Mouse (Mus musculus) hindbrain, embryonic 13.5 days (tissue): ENCODE results near the gene As3mt. TPM values are rescaled to one million over a fixed set of nuclear protein-coding genes. Genes with fewer than 3 reads are reported as not detected.
"Not testable (repeated sequence)": the region's sequence is repeated elsewhere in the genome, so short reads cannot be mapped to it uniquely, and the experiment has no call there.

Experiments used
- ATAC-seq: fragments of 200-750 bp; cut with Nextera tagmentation; 2 replicates; pipeline ENCODE4 v1.8.0; 2017; ENCODE audit warnings: moderate TSS enrichment; ENCODE audit not compliant: low FRiP score
- H3K27ac ChIP-seq: fragments of 300-500 bp; sonication (generic); 2 replicates; pipeline ENCODE4 v1.5.1; 2015; ENCODE audit warnings: inconsistent platforms, mild to moderate bottlenecking, moderate library complexity
- H3K27me3 ChIP-seq: fragments of 300-500 bp; sonication (generic); 2 replicates; pipeline ENCODE4 v1.6.1; 2015; ENCODE audit warnings: mild to moderate bottlenecking, inconsistent platforms
- H3K36me3 ChIP-seq: fragments of 300-500 bp; sonication (generic); 2 replicates; pipeline ENCODE4 v1.6.1; 2015; ENCODE audit warnings: mild to moderate bottlenecking, inconsistent platforms
- H3K4me1 ChIP-seq: fragments of 300-500 bp; sonication (generic); replicated peaks from 2 replicates; pipeline ENCODE4 v1.6.1; 2015; ENCODE audit warnings: inconsistent platforms
- H3K4me2 ChIP-seq: fragments of 300-500 bp; sonication (generic); 2 replicates; pipeline ENCODE4 v1.6.1; 2015; ENCODE audit warnings: inconsistent platforms, mild to moderate bottlenecking, moderate library complexity
- H3K4me3 ChIP-seq: fragments of 300-500 bp; sonication (generic); 2 replicates; pipeline ENCODE4 v1.5.1; 2015; ENCODE audit warnings: mild to moderate bottlenecking, inconsistent platforms
- H3K9ac ChIP-seq: fragments of 300-500 bp; sonication (generic); 2 replicates; pipeline ENCODE4 v1.6.1; 2015; ENCODE audit warnings: mild to moderate bottlenecking, inconsistent platforms
- H3K9me3 ChIP-seq: fragments of 300-500 bp; sonication (generic); 2 replicates; pipeline ENCODE4 v1.6.1; 2016; ENCODE audit warnings: inconsistent platforms
- WGBS: fragments of 180-500 bp; shearing (Covaris S2); methylation state at CpG from one replicate; pipeline ENCODE4 v1.1.7; 2015; 5-methylcytosine and 5-hydroxymethylcytosine counted together
- polyA plus RNA-seq: library from polyadenylated mRNA; unstranded; fragments of >200 nt; fragmentation: Nextera tagmentation; extraction: Ambion mirVana; gene quantifications from 2 replicates; pipeline ENCODE4 v1.2.1, GENCODE M21; 2015

Gene As3mt
- polyA plus RNA-seq, 1 experiment from 2014 or later, result 37.3 TPM

- H3K27me3 ChIP-seq, result no peaks in the 10 kb centered on the region
- no peaks in the 10 kb centered on the region for H3K36me3 ChIP-seq
- H3K27ac ChIP-seq, result no peak overlapping the region
- no peak for ATAC-seq
- no peak overlapping the region for H3K4me3 ChIP-seq
- no peak overlapping the region for H3K4me2 ChIP-seq
- H3K9me3 ChIP-seq, result no peaks in the 10 kb centered on the region
- no peaks in the 10 kb centered on the region for H3K4me1 ChIP-seq
- 75% methylated on average over 5 of the region's 5 CpGs for WGBS
- no peak overlapping the region for H3K9ac ChIP-seq
These were observed 69.1 kb downstream of the As3mt start for GRCm38 (mm10) chr19:46776391-46776790.

GRCm38 (mm10) chr19:46776850-46777249 is 69.6 kb downstream of the As3mt start:
- no peak overlapping the region for H3K4me3 ChIP-seq
- no peaks in the 10 kb centered on the region for H3K4me1 ChIP-seq
- H3K9ac ChIP-seq, result no peak overlapping the region
- no peaks in the 10 kb centered on the region for H3K27me3 ChIP-seq
- H3K4me2 ChIP-seq, result no peak overlapping the region
- H3K27ac ChIP-seq, result no peak overlapping the region
- 89% methylated on average over 3 of the region's 3 CpGs for WGBS
- H3K36me3 ChIP-seq, result no peaks in the 10 kb centered on the region
- ATAC-seq, result no peak
- H3K9me3 ChIP-seq, result no peaks in the 10 kb centered on the region

GRCm38 (mm10) chr19:46777928-46778680 is 70.8 kb downstream of the As3mt start:
- Histone ChIP-seq H3K27ac (no peak overlapping the region), H3K4me2 (no peak overlapping the region), H3K27me3 (no peaks in the 10 kb centered on the region), H3K36me3 (no peaks in the 10 kb centered on the region), H3K9me3 (no peaks in the 10 kb centered on the region), H3K9ac (no peak overlapping the region), H3K4me1 (no peaks in the 10 kb centered on the region), H3K4me3 (no peak overlapping the region)
- no peak for ATAC-seq
- WGBS, result 70% methylated on average over 12 of the region's 12 CpGs

- H3K9ac ChIP-seq, H3K4me3 ChIP-seq, H3K27ac ChIP-seq, H3K9me3 ChIP-seq, H3K4me2 ChIP-seq, ATAC-seq, H3K27me3 ChIP-seq, H3K4me1 ChIP-seq, H3K36me3 ChIP-seq: not testable (repeated sequence)
- WGBS, result 85% methylated on average over 1 of the region's 1 CpGs
These were observed 71.9 kb downstream of the As3mt start for GRCm38 (mm10) chr19:46779130-46779529.

- no peak for ATAC-seq
- H3K4me3 ChIP-seq, result no peak overlapping the region
- H3K27me3 ChIP-seq, result no peaks in the 10 kb centered on the region
- H3K36me3 ChIP-seq, result no peaks in the 10 kb centered on the region
- 72% methylated on average over 5 of the region's 5 CpGs for WGBS
- H3K27ac ChIP-seq, result no peak overlapping the region
- H3K4me2 ChIP-seq, result no peak overlapping the region
- H3K9ac ChIP-seq, result no peak overlapping the region
- no peaks in the 10 kb centered on the region for H3K9me3 ChIP-seq
- peaks cover 12% of the 10 kb centered on the region for H3K4me1 ChIP-seq
These were observed 76.8 kb downstream of the As3mt start for GRCm38 (mm10) chr19:46784038-46784437.

GRCm38 (mm10) chr19:46784502-46784901 is 77.2 kb downstream of the As3mt start:
- Histone ChIP-seq H3K27ac (no peak overlapping the region), H3K4me1 (peaks cover 12% of the 10 kb centered on the region), H3K36me3 (no peaks in the 10 kb centered on the region), H3K4me2 (no peak overlapping the region), H3K9ac (no peak overlapping the region), H3K4me3 (no peak overlapping the region), H3K27me3 (no peaks in the 10 kb centered on the region), H3K9me3 (no peaks in the 10 kb centered on the region)
- 91% methylated on average over 6 of the region's 6 CpGs for WGBS
- no peak for ATAC-seq

- H3K4me2 ChIP-seq, result no peak overlapping the region
- H3K9me3 ChIP-seq, result no peaks in the 10 kb centered on the region
- ATAC-seq, result no peak
- WGBS, result 85% methylated on average over 4 of the region's 4 CpGs
- H3K27me3 ChIP-seq, result no peaks in the 10 kb centered on the region
- H3K4me1 ChIP-seq, result peaks cover 12% of the 10 kb centered on the region
- no peak overlapping the region for H3K9ac ChIP-seq
- H3K36me3 ChIP-seq, result no peaks in the 10 kb centered on the region
- H3K27ac ChIP-seq, result no peak overlapping the region
- no peak overlapping the region for H3K4me3 ChIP-seq
These were observed 78.4 kb downstream of the As3mt start for GRCm38 (mm10) chr19:46785633-46786032.

- Histone ChIP-seq H3K9ac (no peak overlapping the region), H3K4me2 (no peak overlapping the region), H3K27me3 (no peaks in the 10 kb centered on the region), H3K4me3 (no peak overlapping the region), H3K27ac (no peak overlapping the region), H3K36me3 (no peaks in the 10 kb centered on the region), H3K4me1 (peaks cover 5% of the 10 kb centered on the region), H3K9me3 (no peaks in the 10 kb centered on the region)
- ATAC-seq, result no peak
- 91% methylated on average over 1 of the region's 1 CpGs for WGBS
These were observed 82.5 kb downstream of the As3mt start for GRCm38 (mm10) chr19:46789782-46790181.

Other genes starting within 250 kb of the As3mt start
- 29.7 and 31.6 TPM in 2 replicates for gene Trim8, start 205.8 kb upstream of the As3mt start, polyA plus RNA-seq
- 212 and 220 TPM in 2 replicates for gene Arl3, start 134.3 kb upstream of the As3mt start, polyA plus RNA-seq
- 10.3 and 12.6 TPM in 2 replicates for gene Sfxn2, start 134.1 kb upstream of the As3mt start, polyA plus RNA-seq
- gene Wbp1l, start 108.4 kb upstream of the As3mt start, polyA plus RNA-seq, result 42.2 and 44.5 TPM in 2 replicates
- gene Cyp17a1, start 34.3 kb upstream of the As3mt start, polyA plus RNA-seq, result not detected in 2 replicates
- 20.9 and 24.5 TPM in 2 replicates for gene Borcs7, start 17.6 kb upstream of the As3mt start, polyA plus RNA-seq
- 5.2 and 5.8 TPM in 2 replicates for gene Cnnm2, start 54.1 kb downstream of the As3mt start, polyA plus RNA-seq